Mouse (Mus musculus) layer of hippocampus, adult 2 months (tissue): ENCODE data around the gene Gpr141. TPM values are rescaled to one million over a fixed set of nuclear protein-coding genes. Genes with fewer than 3 reads are reported as not detected.
"Not testable (repeated sequence)": the region's sequence is repeated elsewhere in the genome, so short reads cannot be mapped to it uniquely, and the experiment has no call there.

Experiments
- DNase-seq, 2 experiments: peaks; one replicate each; pipeline ENCODE4 v3.0.0; 2022; ENCODE audit warnings: low spot score in 2 of 2
- H3K27ac ChIP-seq: fragments of 200-600 bp; 2 replicates; pipeline ENCODE4 v1.8.1; 2022
- H3K4me3 ChIP-seq: fragments of 200-600 bp; 2 replicates; pipeline ENCODE4 v1.8.1; 2022; ENCODE audit warnings: mild to moderate bottlenecking
- CTCF ChIP-seq: fragments of 200-600 bp; conservative IDR thresholded peaks from 2 replicates; pipeline ENCODE4 v1.8.1; 2022; ENCODE audit warnings: antibody characterized with exemption, mild to moderate bottlenecking, moderate library complexity
- total RNA-seq, 2 experiments: library from RNA; stranded (reverse); gene quantifications; 2 replicates each; pipeline ENCODE4 v1.2.3; 2021

The Gpr141 gene
- total RNA-seq, 2 experiments from 2014 or later, result not detected

- no peak for DNase-seq
- Histone ChIP-seq H3K4me3 (no peak overlapping the region), H3K27ac (no peak overlapping the region)
- TF ChIP-seq CTCF, result no peak
These were observed 30.3 kb downstream of the Gpr141 start for GRCm38 (mm10) chr13:19793761-19794160.

- H3K27ac ChIP-seq, H3K4me3 ChIP-seq, DNase-seq: not testable (repeated sequence)
These were observed 36.1 kb downstream of the Gpr141 start for GRCm38 (mm10) chr13:19787946-19788345.

GRCm38 (mm10) chr13:19770163-19770562 lies 53.9 kb downstream of the Gpr141 start:
- H3K27ac ChIP-seq, result no peak overlapping the region
- DNase-seq, result no peak
- H3K4me3 ChIP-seq, result no peak overlapping the region
- peak; percentile 59 for TF ChIP-seq CTCF

GRCm38 (mm10) chr13:19767202-19767601 lies 56.9 kb downstream of the Gpr141 start:
- DNase-seq, result no peak
- Histone ChIP-seq H3K27ac (no peak overlapping the region), H3K4me3 (no peak overlapping the region)

GRCm38 (mm10) chr13:19764276-19764675 lies 59.8 kb downstream of the Gpr141 start:
- no peak overlapping the region for H3K27ac ChIP-seq
- no peak overlapping the region for H3K4me3 ChIP-seq
- no peak for DNase-seq
- TF ChIP-seq CTCF, result no peak

More at GRCm38 (mm10) chr13:19767202-19767601, 56.9 kb downstream of the Gpr141 start:
- no peak for TF ChIP-seq CTCF

GRCm38 (mm10) chr13:19763211-19763610 lies 60.8 kb downstream of the Gpr141 start:
- TF ChIP-seq CTCF, result no peak
- H3K4me3 ChIP-seq, result no peak overlapping the region

GRCm38 (mm10) chr13:19745741-19746140 lies 78.3 kb downstream of the Gpr141 start:
- H3K4me3 ChIP-seq, result no peak overlapping the region
- TF ChIP-seq CTCF, result no peak
- no peak for DNase-seq
- H3K27ac ChIP-seq, result no peak overlapping the region

More at GRCm38 (mm10) chr13:19763211-19763610, 60.8 kb downstream of the Gpr141 start:
- no peak overlapping the region for H3K27ac ChIP-seq
- no peak for DNase-seq

- H3K27ac ChIP-seq, result no peak overlapping the region
- no peak overlapping the region for H3K4me3 ChIP-seq
- no peak for DNase-seq
- no peak for TF ChIP-seq CTCF
These were observed 79.5 kb downstream of the Gpr141 start for GRCm38 (mm10) chr13:19744536-19744935.

- TF ChIP-seq CTCF, result peak; percentile 14; the same call in 1 of the 2 replicates
- no peak overlapping the region for H3K4me3 ChIP-seq
- H3K27ac ChIP-seq, result 0 out of 2 replicates have a peak overlapping the region, but pooled peaks have one; percentile 51
- no peak for DNase-seq
These were observed 89.5 kb downstream of the Gpr141 start for GRCm38 (mm10) chr13:19734597-19734996.

- no peak for DNase-seq
- Histone ChIP-seq H3K27ac (no peak overlapping the region), H3K4me3 (no peak overlapping the region)
- no peak for TF ChIP-seq CTCF
These were observed 93.2 kb downstream of the Gpr141 start for GRCm38 (mm10) chr13:19730826-19731225.

GRCm38 (mm10) chr13:19718954-19719353 lies 105.1 kb downstream of the Gpr141 start:
- DNase-seq, result no peak
- Histone ChIP-seq H3K4me3 (no peak overlapping the region), H3K27ac (no peak overlapping the region)
- no peak for TF ChIP-seq CTCF

GRCm38 (mm10) chr13:19717201-19717600 lies 106.9 kb downstream of the Gpr141 start:
- no peak for TF ChIP-seq CTCF
- Histone ChIP-seq H3K4me3 (no peak overlapping the region), H3K27ac (no peak overlapping the region)
- DNase-seq, result no peak

- no peak for DNase-seq
- no peak for TF ChIP-seq CTCF
- Histone ChIP-seq H3K4me3 (no peak overlapping the region), H3K27ac (no peak overlapping the region)
These were observed 120.3 kb downstream of the Gpr141 start for GRCm38 (mm10) chr13:19703806-19704205.

- no peak for TF ChIP-seq CTCF
- peak overlapping the region; percentile 69 for H3K27ac ChIP-seq
- peak; percentile 62 to 70 for DNase-seq
- H3K4me3 ChIP-seq, result peak overlapping the region; percentile 41
These were observed 122.5 kb downstream of the Gpr141 start for GRCm38 (mm10) chr13:19701443-19702078.
